Mouse (Mus musculus) adrenal gland, postnatal 10 days (tissue): ENCODE data around the gene Eif4g3. TPM values are rescaled to one million over a fixed set of nuclear protein-coding genes. Genes with fewer than 3 reads are reported as not detected.
A peak's percentile ranks its signal among the peaks of the same experiment; 100 is the strongest.

Source experiments
- DNase-seq: peaks from one replicate; pipeline ENCODE4 v3.0.0; 2021; ENCODE audit warnings: mixed read lengths
- microRNA-seq: library from miRNA; unstranded; fragments of <30 nt; microRNA quantifications from one replicate; pipeline ENCODE4 v1.2.0, GENCODE M21; 2021
- total RNA-seq, 2 experiments: library from RNA; stranded (reverse); gene quantifications; 2 replicates each; pipeline ENCODE4 v1.2.3; 2021

The Eif4g3 gene
- total RNA-seq, 2 experiments from 2014 or later, result 72.1 to 93.7 TPM

GRCm38 (mm10) chr4:138220761-138221160 is 227.9 kb downstream of the Eif4g3 start:
- peak; percentile 42 for DNase-seq

GRCm38 (mm10) chr4:138221406-138221805 is 228.6 kb downstream of the Eif4g3 start:
- DNase-seq, result no peak

- DNase-seq, result no peak
Observed at GRCm38 (mm10) chr4:138222396-138222795, 229.6 kb downstream of the Eif4g3 start.

- no peak for DNase-seq
Observed at GRCm38 (mm10) chr4:138223623-138224022, 230.8 kb downstream of the Eif4g3 start.

DNA sequence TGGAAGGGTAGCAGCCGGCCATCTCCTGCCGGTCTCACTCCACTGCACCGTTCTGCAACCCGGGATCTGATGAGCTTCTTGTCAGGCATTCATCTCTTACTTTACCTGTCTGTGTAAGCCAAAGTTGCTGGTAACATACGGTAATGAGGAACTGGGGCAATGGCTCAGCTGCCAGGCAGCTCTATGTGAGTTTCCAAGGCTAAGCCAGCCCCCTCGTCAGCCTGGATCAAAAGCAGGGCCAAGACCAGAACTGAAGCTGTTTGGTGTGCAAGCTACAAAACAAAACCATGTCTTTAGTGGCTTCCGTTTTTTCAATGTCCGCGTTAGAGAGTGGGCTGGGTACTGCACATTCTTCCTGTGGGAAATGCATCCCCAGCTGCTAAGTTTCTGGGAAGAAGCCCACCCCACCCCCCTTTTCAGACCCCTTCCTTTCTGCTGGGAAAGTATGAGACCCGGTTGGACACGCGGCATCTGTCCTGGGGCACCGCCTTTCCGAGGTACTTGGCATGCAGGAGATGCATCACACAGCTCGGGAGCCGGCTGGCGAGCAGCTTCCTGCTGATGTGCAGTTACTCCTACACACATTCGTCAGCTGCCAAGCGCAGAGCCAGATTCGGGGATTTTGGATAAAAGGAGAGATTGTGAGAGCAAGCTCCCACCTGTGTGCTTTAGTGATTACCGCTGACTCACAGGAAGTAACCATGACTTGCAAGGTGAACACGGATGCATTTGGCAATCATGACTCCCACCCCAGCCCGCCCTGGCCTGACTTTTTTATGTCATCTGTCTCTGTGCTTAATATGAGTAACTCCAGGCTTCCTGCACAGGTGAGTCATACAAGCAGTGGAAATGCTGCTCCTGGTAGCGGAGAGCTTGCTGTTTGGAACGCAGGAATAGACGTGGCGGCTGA is 254.2 kb downstream of the Eif4g3 start:
- DNase-seq, result no peak

GRCm38 (mm10) chr4:138250088-138250960 is 257.5 kb downstream of the Eif4g3 start, which contains the start of the genes Sh2d5 and Kif17:
Sh2d5 (plus strand) TSS chr4:138250403.
Kif17 (plus strand) TSS chr4:138250435.
- peak; percentile 81 for DNase-seq

GRCm38 (mm10) chr4:138251819-138252218 is 259.0 kb downstream of the Eif4g3 start:
- peak; percentile 23 for DNase-seq

GRCm38 (mm10) chr4:138252231-138252630 is 259.4 kb downstream of the Eif4g3 start:
- no peak for DNase-seq

DNA sequence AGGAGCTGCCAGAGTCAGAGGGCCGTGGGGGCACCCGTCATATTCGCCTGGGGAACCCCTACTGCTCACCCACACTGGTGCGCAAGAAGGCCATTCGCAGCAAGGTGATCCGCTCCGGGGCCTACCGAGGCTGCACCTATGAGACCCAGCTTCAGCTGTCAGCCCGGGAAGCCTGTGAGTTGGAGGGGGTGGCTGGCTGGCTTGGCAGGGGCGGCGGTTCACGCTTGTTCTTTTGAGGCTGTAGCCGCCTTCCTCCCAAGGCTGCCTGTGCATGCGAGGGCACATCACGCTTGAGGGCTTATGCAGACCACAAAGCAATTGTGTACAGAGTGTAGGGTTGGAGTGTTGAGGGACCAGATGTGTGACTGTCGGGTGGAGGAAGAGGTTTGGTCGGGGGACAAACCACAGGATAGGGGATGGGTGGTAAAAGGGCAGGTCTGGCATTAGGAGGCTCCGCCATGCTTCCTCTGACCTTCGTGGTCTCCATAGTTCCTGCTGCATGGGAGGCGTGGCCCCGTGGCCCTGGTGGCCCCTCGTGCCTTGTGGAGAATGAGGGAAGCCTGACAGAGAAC is 264.4 kb downstream of the Eif4g3 start:
- no peak for DNase-seq

Small RNAs within 50 kb of the gene (microRNA-seq; reads per million reads assigned to microRNA genes)
- gene Mir6399, result not detected

Other genes starting within 250 kb of the Eif4g3 start
- 10 to 100 TPM; 11.5 to 19.7 TPM for gene Alpl, start 196.6 kb upstream of the Eif4g3 start, total RNA-seq
- 100 to 1,000 TPM; 183 to 188 TPM for gene Ece1, start 130.8 kb upstream of the Eif4g3 start, total RNA-seq
- gene Hp1bp3, start 223.3 kb downstream of the Eif4g3 start, total RNA-seq, result 100 to 1,000 TPM; 153 to 170 TPM